Mouse (Mus musculus): Measurements from ENCODE around the gene Cep89. TPM values are rescaled to one million over a fixed set of nuclear protein-coding genes. Genes with fewer than 3 reads are reported as not detected.
A peak's percentile ranks its signal among the peaks of the same experiment; 100 is the strongest.

The Cep89 gene
- polyA plus RNA-seq, 1 experiment from 2014 or later = 42.9 TPM

- no peak overlapping the region for H3K4me3 ChIP-seq (ENCODE audit: low read depth, low read length)
Measured at GRCm38 (mm10) chr7:35456091-35456814, 59.4 kb downstream of the Cep89 start.

GRCm38 (mm10) chr7:35460971-35461370 is 64.1 kb downstream of the Cep89 start:
- ATAC-seq (ENCODE audit: low FRiP score) (no peak), DNase-seq (ENCODE audit: low spot score, missing footprints) (no peak)
- no peaks in the 10 kb centered on the region for H3K36me3 ChIP-seq (ENCODE audit: control insufficient read depth, insufficient read depth, low read length)
- H3K4me2 ChIP-seq = no peak overlapping the region
- no peaks in the 10 kb centered on the region for H3K27me3 ChIP-seq (ENCODE audit: control insufficient read depth, insufficient read depth, low read length)
- WGBS = 92% methylated on average over 4 of the region's 4 CpGs
- no peak overlapping the region for H3K27ac ChIP-seq (ENCODE audit: low read depth, low read length)
- no peaks in the 10 kb centered on the region for H3K9me3 ChIP-seq (ENCODE audit: control insufficient read depth, low read length)
- H3K4me1 ChIP-seq (ENCODE audit: control insufficient read depth, insufficient read depth, low read length) = no peaks in the 10 kb centered on the region
- no peak overlapping the region for H3K4me3 ChIP-seq (ENCODE audit: low read depth, low read length)
- H3K9ac ChIP-seq (ENCODE audit: low read length) = no peak overlapping the region

More at GRCm38 (mm10) chr7:35456091-35456814, 59.4 kb downstream of the Cep89 start:
- DNase-seq (ENCODE audit: low spot score, missing footprints) (peak; percentile 26), ATAC-seq (ENCODE audit: low FRiP score) (no peak)
- Histone ChIP-seq H3K9me3 (ENCODE audit: control insufficient read depth, low read length) (no peaks in the 10 kb centered on the region), H3K27ac (ENCODE audit: low read depth, low read length) (no peak overlapping the region), H3K27me3 (ENCODE audit: control insufficient read depth, insufficient read depth, low read length) (no peaks in the 10 kb centered on the region), H3K9ac (ENCODE audit: low read length) (no peak overlapping the region), H3K4me2 (no peak overlapping the region), H3K36me3 (ENCODE audit: control insufficient read depth, insufficient read depth, low read length) (no peaks in the 10 kb centered on the region), H3K4me1 (ENCODE audit: control insufficient read depth, insufficient read depth, low read length) (no peaks in the 10 kb centered on the region)
- WGBS = 72% methylated on average over 4 of the region's 4 CpGs

- Histone ChIP-seq H3K4me2 (no peak overlapping the region), H3K27ac (ENCODE audit: low read depth, low read length) (no peak overlapping the region), H3K9ac (ENCODE audit: low read length) (no peak overlapping the region), H3K9me3 (ENCODE audit: control insufficient read depth, low read length) (no peaks in the 10 kb centered on the region), H3K4me3 (ENCODE audit: low read depth, low read length) (no peak overlapping the region), H3K27me3 (ENCODE audit: control insufficient read depth, insufficient read depth, low read length) (no peaks in the 10 kb centered on the region), H3K36me3 (ENCODE audit: control insufficient read depth, insufficient read depth, low read length) (no peaks in the 10 kb centered on the region), H3K4me1 (ENCODE audit: control insufficient read depth, insufficient read depth, low read length) (no peaks in the 10 kb centered on the region)
- WGBS = 91% methylated on average over 5 of the region's 5 CpGs
- ATAC-seq (ENCODE audit: low FRiP score) (no peak), DNase-seq (ENCODE audit: low spot score, missing footprints) (no peak)
Measured at GRCm38 (mm10) chr7:35465027-35465426, 68.2 kb downstream of the Cep89 start.

DNA sequence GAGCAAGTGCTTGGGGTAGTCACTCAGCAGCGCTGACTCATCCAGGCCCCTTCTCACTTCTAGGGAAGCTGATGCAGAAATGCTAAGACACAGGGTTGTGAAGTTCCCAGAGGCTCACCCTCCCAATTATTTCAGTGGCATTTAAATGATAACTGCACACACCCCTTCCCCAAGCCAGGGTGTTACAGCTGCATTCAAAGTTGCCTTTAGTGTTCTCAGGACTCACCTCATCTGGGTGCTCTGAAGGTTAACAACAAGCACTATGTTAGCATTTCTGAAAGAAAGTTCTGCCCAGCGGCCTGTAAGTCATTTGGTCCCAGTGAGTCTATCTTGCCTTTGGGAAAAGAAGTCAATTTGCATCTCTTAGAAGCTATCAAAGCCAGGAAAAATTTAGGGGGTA is 71.0 kb downstream of the Cep89 start:
- Histone ChIP-seq H3K27ac (ENCODE audit: low read depth, low read length) (no peak overlapping the region), H3K4me2 (no peak overlapping the region), H3K9me3 (ENCODE audit: control insufficient read depth, low read length) (no peaks in the 10 kb centered on the region), H3K4me3 (ENCODE audit: low read depth, low read length) (no peak overlapping the region), H3K9ac (ENCODE audit: low read length) (no peak overlapping the region), H3K36me3 (ENCODE audit: control insufficient read depth, insufficient read depth, low read length) (no peaks in the 10 kb centered on the region), H3K27me3 (ENCODE audit: control insufficient read depth, insufficient read depth, low read length) (no peaks in the 10 kb centered on the region), H3K4me1 (ENCODE audit: control insufficient read depth, insufficient read depth, low read length) (no peaks in the 10 kb centered on the region)
- DNase-seq (ENCODE audit: low spot score, missing footprints) (no peak), ATAC-seq (ENCODE audit: low FRiP score) (no peak)
- 78% methylated on average over 2 of the region's 2 CpGs for WGBS

- no peaks in the 10 kb centered on the region for H3K9me3 ChIP-seq (ENCODE audit: control insufficient read depth, low read length)
- H3K4me3 ChIP-seq (ENCODE audit: low read depth, low read length) = no peak overlapping the region
- DNase-seq (ENCODE audit: low spot score, missing footprints) (no peak), ATAC-seq (ENCODE audit: low FRiP score) (no peak)
- no peak overlapping the region for H3K27ac ChIP-seq (ENCODE audit: low read depth, low read length)
- WGBS = 45% methylated on average over 4 of the region's 4 CpGs
- H3K4me2 ChIP-seq = no peak overlapping the region
- no peaks in the 10 kb centered on the region for H3K36me3 ChIP-seq (ENCODE audit: control insufficient read depth, insufficient read depth, low read length)
- H3K4me1 ChIP-seq (ENCODE audit: control insufficient read depth, insufficient read depth, low read length) = no peaks in the 10 kb centered on the region
- H3K27me3 ChIP-seq (ENCODE audit: control insufficient read depth, insufficient read depth, low read length) = no peaks in the 10 kb centered on the region
- no peak overlapping the region for H3K9ac ChIP-seq (ENCODE audit: low read length)
Measured at GRCm38 (mm10) chr7:35470794-35471193, 74.0 kb downstream of the Cep89 start.

DNA sequence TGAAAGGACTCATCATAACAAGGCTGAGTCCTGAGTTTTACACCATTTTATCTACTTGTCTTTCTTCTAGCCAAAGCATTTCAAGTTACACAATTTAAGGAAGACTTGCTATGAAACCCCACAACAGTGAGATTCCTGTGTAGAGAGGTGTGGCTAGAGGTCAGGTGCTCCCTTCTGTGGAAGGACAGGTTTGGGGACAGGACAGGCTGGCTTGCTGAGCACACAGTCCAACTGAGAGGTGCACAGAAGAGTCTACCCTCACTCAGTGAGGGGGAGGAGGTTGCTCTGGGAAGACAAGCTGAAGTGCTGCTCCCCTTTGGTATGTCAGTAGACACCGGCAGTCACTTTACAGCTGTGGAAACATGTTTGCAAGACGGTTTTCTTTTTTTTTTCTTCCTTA is 79.6 kb downstream of the Cep89 start:
- Histone ChIP-seq H3K4me1 (ENCODE audit: control insufficient read depth, insufficient read depth, low read length) (no peaks in the 10 kb centered on the region), H3K36me3 (ENCODE audit: control insufficient read depth, insufficient read depth, low read length) (no peaks in the 10 kb centered on the region), H3K27me3 (ENCODE audit: control insufficient read depth, insufficient read depth, low read length) (no peaks in the 10 kb centered on the region), H3K27ac (ENCODE audit: low read depth, low read length) (no peak overlapping the region), H3K4me2 (no peak overlapping the region), H3K9ac (ENCODE audit: low read length) (no peak overlapping the region), H3K9me3 (ENCODE audit: control insufficient read depth, low read length) (no peaks in the 10 kb centered on the region), H3K4me3 (ENCODE audit: low read depth, low read length) (no peak overlapping the region)
- WGBS = 83% methylated on average over 2 of the region's 2 CpGs
- DNase-seq (ENCODE audit: low spot score, missing footprints) (no peak), ATAC-seq (ENCODE audit: low FRiP score) (no peak)

- no peak for ATAC-seq (ENCODE audit: low FRiP score)
- no peak overlapping the region for H3K4me2 ChIP-seq
- WGBS = 72% methylated on average over 2 of the region's 2 CpGs
Measured at GRCm38 (mm10) chr7:35485126-35485525, 88.3 kb downstream of the Cep89 start.

GRCm38 (mm10) chr7:35486553-35486952 is 89.7 kb downstream of the Cep89 start:
- 88% methylated on average over 8 of the region's 8 CpGs for WGBS
- Histone ChIP-seq H3K4me1 (ENCODE audit: control insufficient read depth, insufficient read depth, low read length) (no peaks in the 10 kb centered on the region), H3K36me3 (ENCODE audit: control insufficient read depth, insufficient read depth, low read length) (no peaks in the 10 kb centered on the region), H3K4me2 (no peak overlapping the region), H3K27ac (ENCODE audit: low read depth, low read length) (no peak overlapping the region), H3K9ac (ENCODE audit: low read length) (no peak overlapping the region), H3K4me3 (ENCODE audit: low read depth, low read length) (no peak overlapping the region), H3K9me3 (ENCODE audit: control insufficient read depth, low read length) (no peaks in the 10 kb centered on the region), H3K27me3 (ENCODE audit: control insufficient read depth, insufficient read depth, low read length) (no peaks in the 10 kb centered on the region)
- ATAC-seq (ENCODE audit: low FRiP score) (no peak), DNase-seq (ENCODE audit: low spot score, missing footprints) (no peak)

More at GRCm38 (mm10) chr7:35485126-35485525, 88.3 kb downstream of the Cep89 start:
- H3K36me3 ChIP-seq (ENCODE audit: control insufficient read depth, insufficient read depth, low read length) = no peaks in the 10 kb centered on the region
- no peak for DNase-seq (ENCODE audit: low spot score, missing footprints)
- no peak overlapping the region for H3K4me3 ChIP-seq (ENCODE audit: low read depth, low read length)
- no peaks in the 10 kb centered on the region for H3K9me3 ChIP-seq (ENCODE audit: control insufficient read depth, low read length)
- no peaks in the 10 kb centered on the region for H3K4me1 ChIP-seq (ENCODE audit: control insufficient read depth, insufficient read depth, low read length)
- no peaks in the 10 kb centered on the region for H3K27me3 ChIP-seq (ENCODE audit: control insufficient read depth, insufficient read depth, low read length)
- H3K27ac ChIP-seq (ENCODE audit: low read depth, low read length) = no peak overlapping the region
- no peak overlapping the region for H3K9ac ChIP-seq (ENCODE audit: low read length)
